Mouse (Mus musculus): ENCODE results near the gene Rxra. TPM values are rescaled to one million over a fixed set of nuclear protein-coding genes. Genes with fewer than 3 reads are reported as not detected.

The Rxra gene
- polyA plus RNA-seq, 1 experiment: 16.0 TPM

DNA sequence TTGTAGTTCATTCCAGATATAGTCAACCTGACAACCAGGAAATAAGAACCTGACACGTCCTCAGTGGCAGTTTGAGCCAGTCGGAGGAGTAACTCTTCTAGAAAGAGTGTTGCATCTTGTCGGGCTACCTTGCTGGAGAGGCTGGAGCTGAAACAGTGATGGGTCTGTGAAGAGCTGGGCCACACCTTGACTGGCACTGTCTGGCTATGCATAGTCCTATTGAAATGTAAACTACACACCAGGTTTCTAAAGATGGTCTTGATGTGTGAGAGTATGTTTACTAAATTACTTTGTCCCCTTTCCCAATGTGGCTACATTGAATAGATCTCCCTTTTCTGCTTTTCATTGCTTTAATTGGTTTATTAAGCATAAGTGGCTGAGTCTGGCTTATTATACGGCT, 115.3 kb downstream of the Rxra start:
- no peak for DNase-seq (ENCODE audit: extremely low spot score in 1 of 2, low spot score in 1 of 2)

DNA sequence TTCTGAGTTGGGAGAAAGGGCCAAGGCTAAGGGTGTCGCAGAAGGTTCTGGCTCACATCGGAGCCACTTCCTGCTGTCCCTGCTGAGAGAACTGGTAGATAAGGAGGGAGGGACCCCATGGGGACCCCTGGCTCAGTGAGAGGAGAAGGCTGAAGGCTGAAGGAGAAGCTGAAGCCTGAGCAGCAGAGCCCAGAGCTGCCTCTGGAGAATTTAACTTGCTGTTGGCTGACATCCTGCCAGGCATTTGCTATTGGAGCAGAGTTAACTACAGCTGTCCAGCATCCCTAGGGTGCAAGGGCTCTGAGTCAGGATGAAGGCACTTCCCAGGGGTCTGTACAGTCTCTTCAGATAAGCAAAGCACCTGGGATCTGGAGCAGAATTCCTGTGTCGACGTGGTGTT, 122.8 kb downstream of the Rxra start:
- no peak for DNase-seq (ENCODE audit: extremely low spot score in 1 of 2, low spot score in 1 of 2)

DNA sequence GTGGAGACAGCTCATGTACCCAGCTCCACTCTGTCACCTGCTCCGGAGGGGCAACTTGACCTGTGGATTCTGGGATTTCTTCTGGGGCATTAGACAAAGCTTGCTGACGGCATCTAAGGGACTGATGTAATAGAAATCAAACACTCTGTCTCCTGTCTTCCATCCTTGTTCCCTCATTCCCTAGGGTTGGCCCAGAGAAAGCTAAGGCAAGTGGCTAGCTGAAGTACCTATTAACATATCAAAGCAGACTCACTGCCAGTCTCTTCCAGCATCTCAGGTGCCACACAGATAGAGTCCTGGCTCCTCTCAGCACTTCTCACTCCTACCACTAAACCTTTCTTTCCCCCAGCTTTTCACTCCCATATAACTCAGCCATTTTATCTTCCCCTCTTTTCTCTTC, 124.8 kb downstream of the Rxra start:
- DNase-seq (ENCODE audit: extremely low spot score in 1 of 2, low spot score in 1 of 2): no peak

DNA sequence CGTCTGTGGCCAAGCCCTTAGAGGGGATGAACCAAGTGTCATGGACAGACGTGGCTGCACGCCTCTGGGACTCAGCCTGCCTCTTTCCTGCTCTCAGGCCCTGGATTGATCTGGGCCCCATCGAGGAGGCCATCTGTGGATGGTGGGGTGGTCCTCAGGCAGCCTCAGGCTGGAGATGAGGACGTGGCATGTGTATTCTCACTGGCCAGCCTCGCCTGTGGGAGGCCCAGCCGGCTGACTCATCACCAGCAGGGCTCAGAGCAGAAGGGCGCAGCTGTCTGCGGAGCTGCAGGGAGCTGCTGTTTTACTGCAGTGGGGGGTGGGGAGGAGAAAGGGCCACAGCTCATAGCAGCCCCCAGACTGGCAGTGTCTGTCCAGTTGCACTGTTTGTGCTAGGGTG, 126.3 kb downstream of the Rxra start:
- DNase-seq (ENCODE audit: extremely low spot score in 1 of 2, low spot score in 1 of 2): peak in 1 of 2 experiments; percentile 54

DNA sequence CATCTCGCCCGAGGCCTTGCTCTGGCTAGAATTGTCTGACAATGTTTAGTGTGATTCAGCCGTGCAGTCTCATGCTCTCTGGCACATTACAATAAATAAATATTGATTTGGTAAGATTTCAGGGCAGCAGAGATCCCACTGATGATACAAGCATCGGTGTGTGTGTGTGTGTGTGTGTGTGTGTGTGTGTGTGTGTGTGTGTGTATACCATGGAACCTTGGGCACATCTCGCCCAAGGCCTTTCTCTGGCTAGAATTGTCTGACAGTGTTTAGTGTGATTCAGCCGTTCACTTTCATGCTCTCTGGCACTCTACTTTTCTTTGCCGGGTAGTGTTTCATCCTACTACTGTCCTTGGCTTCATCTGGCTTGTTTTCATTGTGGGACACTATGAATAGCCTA, 130.5 kb downstream of the Rxra start:
- DNase-seq (ENCODE audit: extremely low spot score in 1 of 2, low spot score in 1 of 2): no peak

DNA sequence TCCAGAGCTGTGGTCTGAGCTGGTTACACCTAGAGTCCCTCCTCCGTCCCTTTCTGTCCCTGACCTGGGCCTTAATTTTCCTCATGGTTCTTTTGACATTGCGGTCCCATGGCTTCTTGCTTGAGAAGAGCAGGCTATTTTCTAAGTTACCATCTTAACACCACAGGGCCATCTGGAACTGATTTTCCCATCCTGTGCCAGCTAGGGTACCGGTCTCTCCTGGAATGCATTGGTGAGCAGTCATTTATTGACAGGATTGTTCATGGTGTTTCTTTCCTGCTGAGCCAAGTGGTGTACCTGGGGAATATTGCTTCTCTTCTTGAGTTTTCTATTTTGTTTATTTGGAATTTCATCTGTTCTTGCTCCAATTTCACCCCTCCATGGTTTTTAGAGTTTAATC, 131.4 kb downstream of the Rxra start:
- no peak for DNase-seq (ENCODE audit: extremely low spot score in 1 of 2, low spot score in 1 of 2)

DNA sequence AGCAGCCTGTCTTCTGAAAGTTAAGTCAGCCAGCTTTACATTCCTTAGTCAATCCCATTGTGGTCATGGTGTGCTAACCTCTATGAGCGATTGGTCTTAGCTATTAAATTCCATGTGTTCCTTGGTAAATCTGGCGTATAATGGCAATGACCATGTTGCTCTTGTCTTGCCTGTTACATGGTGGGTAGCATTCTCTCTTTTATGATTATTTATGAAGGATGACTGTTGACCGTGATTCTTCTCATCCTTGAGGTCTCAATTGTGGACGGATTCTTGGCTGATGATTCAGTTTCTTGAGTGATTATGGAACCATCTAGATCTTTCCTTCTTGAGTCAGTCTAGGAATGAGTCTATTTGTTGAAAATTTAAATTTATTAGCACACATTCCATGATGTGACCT, 133.7 kb downstream of the Rxra start:
- no peak for DNase-seq (ENCODE audit: extremely low spot score in 1 of 2, low spot score in 1 of 2)

Other genes with a start within 250 kb of the Rxra start
- 18.7 and 19.2 TPM in 2 replicates for gene Vav2, start 249.4 kb upstream of the Rxra start, polyA plus RNA-seq (2012; rRNA removed)
- gene Brd3os, start 234.1 kb upstream of the Rxra start, polyA plus RNA-seq (2012; rRNA removed): 40.8 and 44.4 TPM in 2 replicates
- gene Brd3, start 168.8 kb upstream of the Rxra start, polyA plus RNA-seq (2012; rRNA removed): 25.8 and 29.6 TPM in 2 replicates
- gene Wdr5, start 161.3 kb upstream of the Rxra start, polyA plus RNA-seq (2012; rRNA removed): 27.8 and 31.8 TPM in 2 replicates
- gene Col5a1, start 210.0 kb downstream of the Rxra start, polyA plus RNA-seq (2012; rRNA removed): 12.8 and 16.4 TPM in 2 replicates

Measured in frontal cortex, adult 2 months (tissue).